Mouse (Mus musculus) kidney, adult 18-20 months (tissue): ENCODE results near the gene Kif11.

Experiments used
- DNase-seq: peaks from one replicate; pipeline ENCODE4 v3.0.0; 2021

Gene Kif11

DNA sequence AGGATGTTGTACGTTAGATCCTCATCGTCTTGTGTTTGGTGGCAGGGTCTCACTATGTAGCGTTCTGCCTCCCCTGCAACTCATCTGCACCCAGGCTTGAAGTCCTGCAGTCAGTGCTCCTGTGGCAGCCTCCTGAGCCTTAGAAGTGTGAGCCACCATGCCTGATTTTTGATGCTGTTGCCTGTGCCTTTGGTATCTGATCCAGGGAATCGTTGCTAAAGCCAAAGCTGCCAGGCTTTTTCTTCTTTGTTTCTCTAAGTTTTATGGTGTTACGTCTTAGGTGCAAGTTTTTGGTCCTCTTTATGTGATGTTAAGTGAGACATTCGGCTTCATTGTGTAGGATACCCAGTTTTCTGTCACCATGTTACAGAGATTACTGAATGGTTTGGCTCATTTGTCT lies 2.6 kb downstream of the Kif11 start:
- DNase-seq, result no peak

DNA sequence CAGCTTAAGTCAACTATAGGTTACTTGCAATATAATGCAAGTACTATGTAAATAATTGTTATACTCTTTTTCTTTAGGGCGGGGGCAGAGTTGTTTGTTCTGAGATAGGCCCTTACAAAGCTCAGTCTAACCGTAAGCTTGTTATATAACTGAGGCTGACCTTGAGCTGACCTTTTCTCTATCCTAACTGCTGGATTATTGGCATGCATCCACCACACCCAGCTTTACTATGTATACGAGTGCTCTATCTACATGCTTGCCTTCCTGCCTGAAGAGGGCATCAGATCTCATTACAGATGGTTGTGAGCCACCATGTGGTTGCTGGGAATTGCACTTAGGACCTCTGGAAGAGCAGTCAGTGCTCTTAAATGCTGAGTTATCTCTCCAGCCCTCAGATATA lies 9.9 kb downstream of the Kif11 start:
- DNase-seq, result no peak

GRCm38 (mm10) chr19:37391869-37392268 lies 15.7 kb downstream of the Kif11 start:
- no peak for DNase-seq

GRCm38 (mm10) chr19:37396279-37396678 lies 20.1 kb downstream of the Kif11 start:
- no peak for DNase-seq

GRCm38 (mm10) chr19:37400936-37401335 lies 24.7 kb downstream of the Kif11 start:
- no peak for DNase-seq

DNA sequence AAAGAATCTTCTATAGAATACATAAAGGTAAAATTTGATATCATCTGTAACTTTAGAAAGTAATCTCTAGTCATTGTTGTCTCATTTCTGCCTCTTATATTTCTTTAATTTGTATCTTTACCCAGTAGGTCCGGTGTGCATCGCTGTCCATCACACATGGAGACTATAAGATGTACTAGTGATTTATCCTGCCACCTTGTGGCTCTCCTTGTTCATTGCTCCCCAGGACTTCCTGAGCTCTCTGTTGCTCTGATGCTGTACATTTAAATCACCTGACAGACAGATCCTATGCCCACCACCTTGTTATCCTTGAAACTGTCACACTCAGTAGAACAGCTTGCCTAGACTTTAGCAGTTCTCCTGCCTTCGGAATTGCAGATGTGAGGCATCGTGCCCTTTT lies 42.1 kb downstream of the Kif11 start:
- DNase-seq, result peak; percentile 28

DNA sequence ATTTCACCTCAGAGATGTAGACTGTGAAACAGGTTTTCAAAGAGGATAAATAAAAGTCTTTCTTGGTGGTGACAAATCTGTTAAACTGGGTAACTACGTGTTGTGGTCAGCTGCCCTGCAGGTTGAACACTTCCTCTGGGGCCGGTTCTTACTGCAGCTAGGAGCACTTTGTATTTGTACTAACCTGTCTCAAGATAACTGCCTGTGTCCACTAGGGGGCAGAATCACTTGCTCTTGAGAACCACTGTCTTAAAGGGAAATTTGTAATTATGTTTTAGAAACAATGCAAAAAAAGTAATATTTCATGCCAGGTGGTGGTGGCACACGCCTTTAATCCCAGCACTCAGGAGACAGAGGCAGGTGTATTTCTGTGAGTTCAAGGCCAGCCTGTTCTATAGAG lies 43.4 kb downstream of the Kif11 start:
- peak; percentile 48 for DNase-seq

DNA sequence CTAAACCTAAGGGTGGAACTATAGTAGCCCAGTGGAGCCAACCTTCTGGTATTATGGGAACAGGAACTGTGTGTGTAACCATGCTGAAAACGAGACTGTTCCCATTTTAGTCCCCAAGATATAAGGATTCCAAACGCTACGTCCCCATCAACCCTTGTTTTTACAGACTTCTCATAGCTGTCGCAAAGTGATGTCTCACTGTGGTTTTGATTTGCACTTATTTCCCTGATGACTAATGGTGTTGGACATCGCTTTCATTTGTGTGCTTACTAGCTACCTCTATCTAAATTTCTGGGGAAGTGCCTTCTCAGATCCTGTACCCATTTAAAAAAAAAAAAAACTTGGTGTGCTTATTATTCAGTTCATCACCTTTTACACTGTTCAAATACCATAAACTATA lies 52.4 kb downstream of the Kif11 start:
- no peak for DNase-seq

DNA sequence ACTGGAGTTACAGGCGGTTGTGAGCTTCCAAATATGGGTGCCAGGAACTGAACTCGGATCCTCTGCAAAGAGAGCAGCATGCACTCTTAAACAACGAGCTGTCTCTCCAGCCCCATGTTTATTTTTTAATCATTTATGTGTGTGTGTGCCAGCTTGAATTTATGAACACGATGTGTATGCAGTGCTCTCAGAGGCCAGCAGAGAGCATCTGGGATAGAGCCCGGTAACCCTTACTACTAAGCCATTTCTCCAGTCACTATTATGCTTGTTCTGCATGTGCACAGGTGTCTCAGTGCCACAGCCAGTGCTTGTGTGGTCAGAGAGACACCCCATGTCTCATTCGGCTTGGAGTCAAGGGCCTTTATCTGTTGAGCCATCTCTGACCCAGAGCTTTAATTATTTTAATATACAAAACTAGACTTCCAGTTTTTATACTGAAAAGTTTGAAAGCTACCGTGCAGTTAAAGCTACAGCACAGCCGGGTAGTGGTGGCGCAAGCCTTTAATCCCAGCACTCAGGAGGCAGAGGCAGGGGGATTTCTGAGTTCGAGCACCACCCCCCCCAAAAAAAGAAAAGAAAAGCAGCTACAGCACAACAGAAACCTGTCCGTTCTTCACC lies 55.0 kb downstream of the Kif11 start:
- no peak for DNase-seq

- DNase-seq, result no peak
Measured at GRCm38 (mm10) chr19:37432868-37433570, 56.8 kb downstream of the Kif11 start.

- no peak for DNase-seq
Measured at GRCm38 (mm10) chr19:37433895-37434262, 57.7 kb downstream of the Kif11 start.

- peak; percentile 73 for DNase-seq
Measured at GRCm38 (mm10) chr19:37434263-37434951, 58.2 kb downstream of the Kif11 start, which contains the start of gene Hhex. Hhex (plus strand) TSS chr19:37434810.

DNA sequence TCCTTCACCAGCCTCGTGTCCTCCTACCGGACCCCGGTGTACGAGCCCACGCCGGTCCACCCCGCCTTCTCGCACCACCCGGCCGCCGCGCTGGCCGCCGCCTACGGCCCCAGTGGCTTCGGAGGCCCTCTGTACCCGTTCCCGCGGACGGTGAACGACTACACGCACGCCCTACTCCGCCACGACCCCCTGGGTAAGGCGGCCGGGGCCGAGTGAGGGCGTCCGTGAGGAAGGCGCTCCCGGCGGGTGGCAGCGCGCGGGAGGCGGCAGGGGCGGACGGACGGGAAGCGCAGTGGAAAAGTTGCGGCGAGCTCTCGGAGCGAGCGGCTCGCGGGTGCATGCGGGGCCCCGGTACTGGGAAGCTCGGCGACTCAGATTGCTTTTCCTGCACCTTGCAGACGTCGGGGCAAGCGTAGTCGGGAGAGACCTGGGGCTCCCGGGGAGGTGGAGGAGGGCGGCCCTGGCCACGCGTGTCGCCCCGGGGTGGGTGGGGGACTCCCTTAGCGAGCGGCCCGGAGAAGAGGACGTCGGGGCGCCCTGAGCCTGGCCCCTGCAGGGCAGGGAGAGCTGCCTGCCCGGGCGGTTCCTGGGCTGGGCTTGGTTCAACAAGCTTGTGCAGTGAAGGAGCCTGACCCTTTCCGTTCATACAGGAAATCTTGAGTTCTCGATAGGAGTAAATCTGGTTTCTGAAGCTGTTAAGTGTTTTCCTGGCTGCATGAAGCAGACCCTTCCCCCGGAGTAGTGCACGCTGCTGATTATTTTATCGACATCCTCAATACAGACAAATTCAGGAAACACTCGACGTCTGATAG lies 59.0 kb downstream of the Kif11 start:
- peak; percentile 64 for DNase-seq

DNA sequence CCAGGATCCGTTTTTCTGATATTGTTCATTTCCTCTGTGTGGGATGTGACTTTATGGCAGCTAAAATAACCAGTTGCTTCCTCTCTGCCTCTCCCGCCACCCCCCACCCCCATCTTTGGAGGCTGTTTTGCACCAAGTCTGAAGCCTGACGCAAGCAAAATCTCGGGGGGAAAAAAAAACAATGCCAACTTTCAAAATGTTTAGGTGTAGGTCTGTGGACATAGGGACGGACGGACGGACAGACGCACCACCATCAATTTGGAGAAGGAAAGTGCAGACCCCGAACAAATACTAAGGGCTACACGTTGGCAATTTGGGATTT lies 59.6 kb downstream of the Kif11 start:
- DNase-seq, result no peak

DNA sequence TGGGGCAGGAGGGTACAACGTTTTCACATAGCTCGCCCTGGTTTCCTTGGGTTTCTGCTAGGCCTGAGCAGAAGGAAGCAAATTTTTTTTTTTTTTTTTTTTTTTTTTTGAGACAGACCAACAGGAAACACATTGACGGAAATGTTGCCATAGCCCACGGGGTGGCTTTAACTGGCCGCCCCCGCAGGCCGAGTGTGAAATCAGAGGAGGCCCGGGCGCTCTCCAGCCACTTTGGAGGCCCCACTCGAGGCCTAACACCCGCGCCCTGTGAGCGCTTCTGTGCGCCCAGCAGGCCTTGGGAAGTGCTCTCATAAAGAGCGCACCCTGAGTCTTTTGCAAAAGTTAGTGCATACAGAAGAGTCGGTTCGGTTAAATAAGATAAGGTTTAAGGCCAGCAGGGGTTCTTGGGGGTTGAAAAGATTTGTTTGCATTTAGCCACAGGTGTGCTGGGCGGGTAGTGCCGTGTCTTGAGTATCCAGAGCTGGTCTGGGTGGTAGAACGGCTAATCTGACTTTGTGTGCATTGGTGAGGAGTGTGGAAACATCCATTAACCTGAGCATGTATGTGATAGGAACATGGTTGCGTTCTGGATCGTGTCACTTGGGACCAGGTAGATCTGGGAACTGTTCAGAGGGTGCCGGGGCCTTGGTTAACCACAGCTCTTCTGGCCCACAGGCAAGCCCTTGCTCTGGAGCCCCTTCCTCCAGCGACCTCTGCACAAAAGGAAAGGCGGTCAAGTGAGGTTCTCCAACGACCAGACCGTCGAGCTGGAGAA lies 60.5 kb downstream of the Kif11 start:
- peak; percentile 26 for DNase-seq

DNA sequence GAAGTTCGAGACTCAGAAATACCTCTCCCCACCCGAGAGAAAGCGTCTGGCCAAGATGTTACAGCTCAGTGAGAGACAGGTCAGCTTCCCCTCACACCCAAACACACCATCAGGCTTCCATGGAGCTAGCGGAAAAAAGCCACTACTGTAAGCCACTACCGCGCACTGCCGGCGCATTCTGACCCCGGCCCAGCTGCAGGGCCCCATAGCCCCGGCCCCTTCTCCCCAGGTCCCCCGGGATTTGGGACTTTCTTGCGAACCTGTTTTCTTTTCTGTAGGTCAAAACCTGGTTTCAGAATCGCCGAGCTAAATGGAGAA lies 61.0 kb downstream of the Kif11 start:
- DNase-seq, result no peak

DNA sequence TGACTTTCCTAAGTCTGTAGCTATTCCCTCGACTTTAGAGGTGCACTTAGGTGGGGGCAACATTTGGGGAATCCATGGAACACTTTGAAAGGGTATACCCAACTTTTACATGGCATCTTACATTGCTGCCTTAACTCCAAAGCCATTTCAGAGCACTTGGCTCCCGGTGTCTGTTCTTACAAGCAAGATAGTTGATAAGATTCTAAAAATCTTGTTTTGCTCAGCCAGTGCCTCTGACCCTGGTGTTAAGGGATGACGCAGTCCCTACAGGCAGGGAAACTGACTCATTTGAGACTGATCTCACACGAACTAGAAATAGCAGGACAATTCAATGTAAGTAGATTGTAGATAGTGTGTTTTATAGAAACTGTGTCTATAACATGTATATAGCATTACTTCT lies 64.0 kb downstream of the Kif11 start:
- DNase-seq, result no peak

- DNase-seq, result no peak
Measured at GRCm38 (mm10) chr19:37440708-37441475, 64.7 kb downstream of the Kif11 start.

- no peak for DNase-seq
Measured at GRCm38 (mm10) chr19:37442524-37443286, 66.5 kb downstream of the Kif11 start.

DNA sequence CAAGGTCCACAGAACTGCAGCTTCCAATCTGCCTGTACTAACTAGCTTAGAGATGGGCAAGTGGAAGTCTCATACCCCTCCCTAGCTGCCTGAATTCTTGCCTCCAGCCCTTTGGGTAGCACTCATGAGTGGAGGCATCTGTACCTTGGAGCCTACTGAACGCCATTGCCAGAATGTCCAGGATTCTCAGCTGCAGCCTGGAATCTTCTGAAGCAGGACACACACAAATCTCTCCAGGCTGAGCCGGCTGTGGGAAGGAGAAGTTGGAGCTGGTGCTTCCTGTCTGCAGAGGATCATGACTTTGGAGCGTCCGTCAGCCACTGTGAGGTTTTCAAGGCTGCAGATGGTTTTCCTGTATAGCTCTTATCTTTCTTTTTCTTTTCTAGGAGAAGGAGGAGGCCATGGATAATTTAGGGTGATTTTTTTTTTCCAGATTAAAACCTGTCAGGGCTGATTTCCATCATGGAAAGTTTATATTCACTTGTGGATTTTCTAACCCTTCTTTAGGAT lies 67.5 kb downstream of the Kif11 start:
- DNase-seq, result no peak

DNA sequence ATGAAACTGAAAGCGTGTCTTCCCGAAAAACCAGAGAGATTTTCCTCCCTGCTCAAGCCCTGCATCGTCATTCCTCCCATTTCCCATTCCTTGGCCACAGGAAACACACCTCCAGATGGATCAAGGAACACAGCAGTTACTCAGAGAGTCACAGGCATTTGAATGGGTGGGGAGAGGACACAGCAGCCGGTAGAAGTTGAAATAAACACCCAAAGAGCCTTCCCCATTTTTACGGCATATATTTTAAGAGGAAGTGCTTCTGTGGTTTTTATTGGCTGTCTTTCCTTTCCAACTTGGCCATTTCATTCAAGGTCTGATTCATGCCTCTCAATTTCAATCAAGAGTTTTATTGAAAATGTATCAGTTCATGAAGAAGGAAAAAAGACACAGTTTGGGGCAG lies 72.0 kb downstream of the Kif11 start:
- no peak for DNase-seq
